Mouse (Mus musculus) embryo, embryonic 11.5 days (tissue): ENCODE data around the gene Ptpn1.
A peak's percentile ranks its signal among the peaks of the same experiment; 100 is the strongest.

ENCODE experiments used
- DNase-seq: peaks from one replicate; pipeline ENCODE4 v3.0.0-alpha.2; 2012; ENCODE audit warnings: low read depth, low spot score

Ptpn1 gene

GRCm38 (mm10) chr2:167920960-167921495 is 10.8 kb upstream of the Ptpn1 start:
- no peak for DNase-seq

DNA sequence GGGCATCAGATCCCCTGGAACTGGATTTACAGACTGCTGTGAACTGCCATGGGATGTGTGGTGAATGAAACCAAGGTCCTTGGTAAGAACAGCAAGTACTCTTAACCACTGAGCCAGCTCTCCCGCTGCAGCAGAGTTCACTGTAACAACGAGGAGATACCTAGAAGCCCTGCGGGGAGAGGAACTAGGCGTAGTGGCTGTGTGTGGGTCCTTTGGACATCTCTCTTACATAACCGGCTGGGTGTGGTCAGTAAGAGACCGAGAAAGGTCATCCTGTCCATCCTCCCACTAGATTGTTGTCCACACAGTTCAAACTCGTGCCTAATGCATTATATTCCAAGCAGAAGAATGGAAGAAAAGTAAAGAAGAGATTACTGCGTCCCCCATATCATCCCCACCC is 10.0 kb upstream of the Ptpn1 start:
- DNase-seq, result no peak

GRCm38 (mm10) chr2:167924011-167924410 is 7.8 kb upstream of the Ptpn1 start:
- no peak for DNase-seq

- DNase-seq, result peak; percentile 62
Observed at GRCm38 (mm10) chr2:167924803-167925604, 6.9 kb upstream of the Ptpn1 start.

DNA sequence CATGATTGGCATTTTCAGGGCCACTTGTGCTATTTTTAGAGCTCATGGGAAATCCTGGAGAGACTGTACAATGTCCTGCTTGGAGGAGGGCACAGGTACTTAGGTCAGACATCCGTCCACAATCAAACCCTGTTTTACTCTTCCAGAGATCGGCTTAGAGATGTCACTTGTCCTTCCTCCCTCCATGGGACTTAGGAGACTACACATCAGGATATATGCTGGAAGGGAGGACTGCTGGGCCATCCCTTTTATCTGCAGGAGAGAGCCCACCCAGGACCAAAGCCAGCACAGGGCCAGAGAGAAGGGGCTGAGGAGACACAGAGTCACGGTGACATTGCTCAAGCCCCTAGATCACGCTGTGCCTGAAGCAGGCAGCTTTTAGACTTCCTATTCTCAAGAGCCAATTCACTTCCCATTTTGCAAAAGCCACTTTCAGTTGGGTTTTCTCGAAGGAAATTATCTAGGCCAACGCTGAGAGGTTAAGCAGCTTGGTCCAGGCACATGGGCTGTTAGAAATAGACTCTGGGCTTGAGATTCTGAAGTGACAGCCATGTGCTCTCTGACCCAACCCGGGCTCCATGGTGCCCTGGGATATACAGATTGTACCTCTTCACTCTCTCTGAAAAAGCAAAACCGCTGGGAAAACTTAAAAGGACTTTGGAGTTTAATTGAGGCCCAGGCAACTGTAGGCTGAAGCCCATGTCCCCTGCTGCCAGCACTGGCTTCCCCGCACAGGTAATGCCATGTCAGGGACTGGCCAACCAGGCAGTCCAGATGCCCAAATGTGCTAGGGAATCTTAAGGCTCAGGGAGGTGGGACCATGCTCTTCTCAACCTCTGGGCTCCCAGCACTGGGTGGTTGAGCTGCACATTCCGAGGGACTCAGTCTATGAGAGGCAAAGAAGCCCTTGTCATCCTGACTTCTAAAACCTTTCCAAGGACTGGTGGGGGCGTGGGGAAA is 5.7 kb upstream of the Ptpn1 start:
- no peak for DNase-seq

- DNase-seq, result no peak
Observed at GRCm38 (mm10) chr2:167928002-167928526, 3.8 kb upstream of the Ptpn1 start.

DNA sequence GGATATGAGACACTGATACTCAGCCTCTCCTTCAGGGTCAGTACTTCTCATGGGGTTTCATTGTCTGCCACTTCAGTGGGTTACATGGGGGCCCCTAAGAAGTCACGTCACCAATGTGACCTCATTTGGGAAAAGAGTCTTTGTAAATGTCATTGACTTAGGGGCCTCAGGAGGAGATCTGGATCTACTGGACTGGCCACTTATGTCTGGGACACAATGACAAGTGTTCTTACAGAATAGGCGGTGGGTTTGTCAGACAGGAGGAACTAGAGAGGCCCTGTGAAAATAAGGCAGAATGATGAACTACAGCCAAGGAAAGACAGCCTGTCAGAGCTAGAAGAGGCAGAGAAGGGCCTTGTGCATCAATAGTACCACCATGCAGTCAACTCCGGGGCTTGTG is 2.9 kb upstream of the Ptpn1 start:
- DNase-seq, result no peak

DNA sequence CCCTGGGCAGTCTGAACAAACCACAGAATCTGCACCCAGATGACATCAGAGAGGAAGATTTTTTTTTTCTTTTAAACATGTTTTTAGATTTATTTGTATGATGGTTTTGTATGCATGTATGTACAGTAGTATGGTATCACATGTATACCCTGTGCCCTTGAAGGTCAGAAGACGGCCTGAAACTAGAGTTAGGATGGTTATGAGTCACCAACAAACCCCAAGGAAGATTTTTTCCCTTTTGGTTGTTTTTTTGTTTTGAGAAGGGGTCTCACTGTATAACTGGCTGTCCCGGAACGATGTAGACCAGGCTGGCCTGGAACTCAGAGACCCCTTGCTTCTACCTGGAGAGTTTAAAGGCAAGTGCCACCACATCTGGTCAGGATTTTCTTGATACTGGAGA is 882 bp upstream of the Ptpn1 start:
- no peak for DNase-seq

DNA sequence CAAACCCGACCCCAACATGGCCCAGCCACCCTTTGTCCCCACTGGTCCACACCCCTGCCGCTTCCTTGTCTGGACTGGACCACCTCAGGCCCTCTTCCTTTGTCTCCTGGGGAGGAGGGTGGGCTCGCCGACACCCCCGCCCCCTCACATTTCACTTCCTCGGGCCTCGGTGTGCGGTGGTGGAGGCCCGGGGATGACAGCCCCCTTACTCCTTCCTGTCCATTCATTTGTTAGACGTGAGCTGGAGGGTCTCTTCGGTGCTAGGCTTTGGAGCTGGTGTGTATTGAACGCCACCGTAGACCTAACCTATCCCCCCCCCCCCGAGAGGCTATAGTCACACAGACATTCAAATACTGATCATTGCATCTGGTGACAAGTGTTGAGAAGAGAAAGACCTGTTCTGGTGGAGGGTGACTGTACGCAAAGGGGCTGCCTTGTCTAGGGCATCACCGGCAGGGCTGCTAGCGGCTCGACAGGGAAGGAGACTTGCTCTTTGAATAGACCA is 922 bp downstream of the Ptpn1 start:
- no peak for DNase-seq

DNA sequence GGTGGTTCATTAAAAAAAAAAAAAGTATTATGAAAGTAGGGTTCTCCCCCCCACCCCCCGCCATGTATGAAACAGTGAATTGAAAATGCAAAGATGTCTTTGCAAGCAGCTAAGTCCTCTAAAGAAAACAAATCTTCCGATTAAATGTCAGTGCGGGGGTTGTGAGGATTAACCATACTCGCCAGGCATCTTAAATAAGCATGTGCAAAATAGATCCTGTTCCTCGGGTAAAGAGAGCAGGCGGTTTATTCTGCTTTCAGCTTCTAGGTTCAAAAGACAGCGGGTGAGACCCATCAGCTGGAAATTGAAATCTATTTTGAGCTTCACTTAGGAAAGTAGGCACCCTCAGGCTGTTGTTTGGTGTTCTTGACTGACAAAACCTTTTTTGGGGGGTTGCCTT is 1.5 kb downstream of the Ptpn1 start:
- DNase-seq, result no peak

DNA sequence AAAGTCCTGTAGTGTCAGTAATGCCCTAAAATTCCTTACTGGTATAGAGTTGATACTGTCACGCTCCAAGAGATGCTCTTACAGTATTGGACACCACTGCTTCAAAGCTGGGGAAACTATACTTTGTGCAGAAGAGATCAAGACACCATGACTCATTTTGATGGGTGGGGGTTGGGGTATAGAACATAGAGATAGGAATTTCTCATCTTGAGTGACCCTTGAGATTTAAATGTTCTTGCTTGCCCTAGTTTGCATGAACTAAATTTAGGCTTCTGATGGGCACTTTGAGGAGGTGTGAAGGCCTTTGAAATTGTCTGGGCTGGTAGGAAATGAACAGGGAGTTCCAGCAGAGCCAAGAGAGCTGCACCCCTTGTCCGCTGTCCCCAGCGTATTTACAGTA is 4.1 kb downstream of the Ptpn1 start:
- no peak for DNase-seq

DNA sequence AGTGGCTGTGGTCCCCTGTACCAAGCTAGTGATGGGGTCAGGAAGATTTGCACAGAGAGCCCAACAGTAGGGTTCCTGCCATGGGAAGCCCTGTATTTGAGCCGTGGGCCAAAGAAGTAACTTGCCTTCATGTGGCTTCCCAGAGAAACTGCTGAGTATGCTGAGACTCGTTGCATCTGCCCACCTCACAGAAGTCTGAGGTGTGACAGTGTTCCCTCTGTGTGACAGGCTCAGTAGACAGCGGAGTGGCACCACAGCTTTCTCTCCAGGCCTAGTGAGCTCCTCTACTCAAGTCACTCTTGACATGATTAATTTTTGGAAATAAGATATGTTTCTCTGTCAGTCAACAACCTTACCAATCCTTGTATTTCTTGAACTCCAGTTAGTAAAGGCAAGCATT is 6.9 kb downstream of the Ptpn1 start:
- no peak for DNase-seq

DNA sequence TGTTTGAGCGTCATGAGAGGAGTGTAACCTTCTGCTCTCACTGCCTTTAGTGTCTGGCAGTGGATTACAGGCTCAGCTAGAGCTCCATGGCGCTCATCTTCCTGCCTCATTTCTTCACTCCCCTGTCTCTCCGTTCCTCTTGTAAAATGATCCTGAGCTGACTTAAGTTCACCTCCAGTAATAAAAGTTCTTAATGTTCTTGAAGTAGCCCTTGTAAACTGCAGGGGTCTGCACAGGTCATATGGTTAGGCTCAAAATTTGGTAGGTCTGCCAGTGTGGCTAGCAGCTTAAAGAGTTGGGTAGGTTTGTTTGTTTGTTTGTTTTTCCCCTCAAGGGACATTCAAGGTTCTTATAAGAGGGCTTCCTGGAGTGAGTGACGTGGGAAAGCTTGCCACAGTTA is 7.3 kb downstream of the Ptpn1 start:
- no peak for DNase-seq

DNA sequence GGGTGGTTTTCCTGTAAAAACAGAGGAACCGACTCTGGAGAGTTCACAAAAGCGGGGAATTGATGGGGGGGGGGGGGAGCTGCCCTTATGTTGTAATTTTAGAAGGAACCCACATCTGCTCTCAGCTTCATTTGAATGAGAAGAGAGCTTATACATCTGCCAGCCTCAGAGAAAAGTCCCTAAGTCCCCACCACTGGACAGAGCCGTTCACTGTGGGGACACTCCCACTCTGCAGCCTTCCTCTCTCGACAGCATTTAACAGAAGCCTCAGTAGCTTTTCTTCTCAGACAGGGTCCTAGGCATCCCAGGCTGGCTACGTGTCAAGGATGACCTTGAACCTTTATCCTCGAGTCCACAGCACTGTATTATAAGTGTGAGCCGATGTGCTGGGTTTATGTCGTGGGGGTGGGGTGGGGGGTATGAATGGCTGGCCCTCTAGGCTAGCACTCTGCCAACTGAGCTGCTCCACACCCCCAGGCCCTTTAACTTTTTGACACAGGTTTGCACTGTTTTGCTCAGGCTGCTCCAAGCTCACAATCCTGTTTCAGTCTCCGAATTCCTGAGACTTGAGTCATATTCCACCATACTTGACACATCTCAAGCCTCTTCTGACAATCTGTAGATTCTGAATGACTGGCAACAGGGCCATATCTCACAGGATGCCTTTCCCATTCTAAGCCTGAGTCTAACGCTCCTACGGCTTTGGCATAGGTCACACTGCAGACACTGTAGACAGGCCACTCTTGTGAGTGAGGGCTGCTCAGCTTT is 8.0 kb downstream of the Ptpn1 start:
- no peak for DNase-seq

GRCm38 (mm10) chr2:167940636-167941035 is 8.8 kb downstream of the Ptpn1 start:
- no peak for DNase-seq

DNA sequence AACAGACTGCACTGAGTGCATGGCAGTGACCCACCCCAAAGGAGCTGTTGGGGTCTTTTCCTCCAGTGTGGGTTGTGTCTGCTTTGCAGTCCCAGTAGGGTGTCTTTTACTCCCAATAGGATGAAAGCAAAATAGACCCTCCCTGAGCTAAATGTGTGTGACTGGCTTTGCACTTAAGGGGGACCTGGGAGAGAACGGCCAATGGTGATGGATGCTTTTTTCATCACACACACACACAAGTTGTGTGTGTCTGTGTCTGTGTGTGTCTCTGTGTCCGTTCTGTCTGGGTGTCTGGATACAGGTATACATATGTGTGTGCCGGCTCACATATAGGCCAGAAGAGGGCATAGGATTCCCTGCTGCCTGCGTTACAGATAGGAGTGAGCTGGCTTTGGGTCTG is 9.5 kb downstream of the Ptpn1 start:
- DNase-seq, result no peak

DNA sequence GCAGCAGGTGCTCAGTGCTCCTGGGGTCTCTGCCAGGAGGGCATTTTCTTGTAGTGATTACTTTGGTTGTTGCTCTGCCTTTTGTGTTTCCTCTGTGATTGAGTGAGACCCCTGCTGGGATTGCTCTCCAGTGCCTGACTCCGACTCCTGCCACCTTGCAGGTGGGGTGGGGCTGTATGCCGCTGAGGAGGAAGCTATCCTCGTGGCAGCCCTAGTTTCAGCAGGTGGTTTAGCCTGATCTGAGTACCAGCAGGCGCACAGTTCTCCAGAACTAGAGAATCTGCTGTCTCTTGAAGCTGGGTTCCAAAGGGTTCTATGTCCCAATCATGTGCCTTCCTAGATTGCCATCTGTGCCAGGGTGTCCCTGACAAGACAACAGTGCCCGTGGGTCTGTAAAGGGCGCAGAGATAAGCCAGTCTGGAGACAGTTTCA is 9.9 kb downstream of the Ptpn1 start:
- no peak for DNase-seq

- DNase-seq, result no peak
Observed at GRCm38 (mm10) chr2:167942199-167942925, 10.5 kb downstream of the Ptpn1 start.

DNA sequence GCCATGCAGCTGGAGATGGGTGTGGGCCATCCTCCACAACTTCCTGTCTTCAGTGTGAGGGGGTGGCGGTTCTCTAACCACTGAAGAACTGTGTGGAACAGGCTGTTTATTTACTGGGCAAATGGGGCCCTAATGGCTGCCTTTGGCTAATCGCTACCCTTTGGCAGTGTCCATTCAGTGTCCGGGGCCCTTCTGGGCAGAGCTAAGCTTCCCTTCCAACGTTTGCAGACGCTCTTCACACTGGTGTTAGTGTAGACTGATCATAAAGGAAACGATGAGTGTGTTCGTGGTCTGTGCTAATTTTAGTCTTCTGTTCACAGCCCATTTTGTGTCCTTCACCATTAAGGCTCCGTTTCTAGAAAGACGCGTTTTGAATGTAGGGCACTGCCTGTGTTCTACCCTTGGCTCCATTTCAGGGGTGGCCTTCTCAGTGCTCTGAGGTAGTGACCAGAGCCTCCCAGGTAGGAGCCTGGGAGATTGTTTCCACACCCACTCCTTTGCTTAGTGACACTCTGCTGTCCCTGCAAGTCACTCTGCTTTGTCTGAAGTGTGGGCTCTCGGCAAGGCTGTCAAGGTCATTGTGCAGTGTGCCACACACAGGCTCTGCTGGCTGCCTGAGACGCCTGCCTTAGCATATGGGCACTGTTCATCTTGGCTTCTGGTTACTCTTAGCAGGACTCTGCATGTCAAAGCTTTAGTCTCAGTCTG is 11.2 kb downstream of the Ptpn1 start:
- DNase-seq, result no peak

- DNase-seq, result no peak
Observed at GRCm38 (mm10) chr2:167944193-167944592, 12.3 kb downstream of the Ptpn1 start.
